Comparison of ENCODE assay signal across 18 mouse cellular contexts in genomic region chr4:22970495-22970894, GRCm38 (mm10).
DNase-seq lines count a peak whose midpoint lies in the region; ATAC-seq lines count a peak whose summit lies in the region.
"Had no signal": no experiment of that assay in that cellular context is flagged by ENCODE, and none has a peak within 500 bp of the region (broad histone marks: within the 10 kb centered on the region; RNA-seq: fewer than 3 reads in every experiment).

No protein-coding gene starts in this region.

- H3K36me3 ChIP-seq in forebrain, embryonic 11.5 days (ENCODE audit: control insufficient read depth, insufficient read depth, low read length), result no peaks in the 10 kb centered on the region
- no peaks in the 10 kb centered on the region for H3K36me3 ChIP-seq in neural tube, embryonic 12.5 days
- H3K36me3 ChIP-seq: heart, embryonic 10.5 days; limb, embryonic 13.5 days had no signal

- H3K9ac ChIP-seq in forebrain, embryonic 11.5 days (ENCODE audit: low read length), result no peak overlapping the region
- H3K9ac ChIP-seq in neural tube, embryonic 12.5 days, result no peak overlapping the region
- H3K9ac ChIP-seq: limb, embryonic 13.5 days; liver, postnatal 0 days had no signal

- no peak overlapping the region for H3K27ac ChIP-seq in forebrain, embryonic 11.5 days (ENCODE audit: low read depth, low read length)
- H3K27ac ChIP-seq in neural tube, embryonic 12.5 days, result no peak overlapping the region
- H3K27ac ChIP-seq: heart, embryonic 10.5 days; kidney, postnatal 0 days; limb, embryonic 13.5 days; stomach, postnatal 0 days had no signal

- no peak overlapping the region for H3K4me3 ChIP-seq in forebrain, embryonic 11.5 days (ENCODE audit: low read depth, low read length)
- no peak overlapping the region for H3K4me3 ChIP-seq in neural tube, embryonic 12.5 days
- H3K4me3 ChIP-seq: erythroblast, embryonic 14.5 days; heart, embryonic 10.5 days; limb, embryonic 13.5 days had no signal

- H3K4me1 ChIP-seq in forebrain, embryonic 11.5 days (replicated peaks; ENCODE audit: control insufficient read depth, insufficient read depth, low read length), result 0 out of 2 replicates have a peak, but pooled peaks cover 2% of the 10 kb centered on the region
- H3K4me1 ChIP-seq in neural tube, embryonic 12.5 days, result peaks cover 8% of the 10 kb centered on the region
- H3K4me1 ChIP-seq: heart, embryonic 10.5 days had no signal

- DNase-seq in embryo, embryonic 10.5 days (ENCODE audit: low spot score), result peak; percentile 68
- DNase-seq in forebrain, embryonic 11.5 days (ENCODE audit: low spot score), result no peak
- peak; percentile 86 for DNase-seq in hindlimb bud, embryonic 11.5 days (ENCODE audit: extremely low spot score, low read depth, low spot score)
- no peak for DNase-seq in thymus, postnatal 0 days (ENCODE audit: low spot score)
- no peak for DNase-seq in cerebellum, adult 18-20 months
- DNase-seq in ovary, adult 18-20 months (ENCODE audit: low spot score), result no peak
- DNase-seq: adrenal gland, adult 2 months; heart, postnatal 4 days; liver, postnatal 0 days; lung, postnatal 4 days had no signal

- H3K4me2 ChIP-seq in forebrain, embryonic 11.5 days (ENCODE audit: low read depth, low read length, severe bottlenecking), result no peak overlapping the region
- H3K4me2 ChIP-seq in neural tube, embryonic 12.5 days (replicated peaks), result peak overlapping the region; percentile 18; the same call in 1 of the 2 replicates
- H3K4me2 ChIP-seq: limb, embryonic 13.5 days had no signal

- 5% methylated on average over 5 of the region's 5 CpGs for WGBS in forebrain, embryonic 11.5 days
- WGBS in neural tube, embryonic 12.5 days, result 1% methylated on average over 5 of the region's 5 CpGs

- H3K9me3 ChIP-seq in forebrain, embryonic 11.5 days (ENCODE audit: control insufficient read depth, low read length), result no peaks in the 10 kb centered on the region
- H3K9me3 ChIP-seq in neural tube, embryonic 12.5 days, result no peaks in the 10 kb centered on the region
- H3K9me3 ChIP-seq: heart, embryonic 10.5 days; limb, embryonic 13.5 days had no signal

- ATAC-seq in forebrain, embryonic 11.5 days (replicated peaks; ENCODE audit: low FRiP score), result peak; percentile 81
- peak; percentile 59 for ATAC-seq in neural tube, embryonic 12.5 days (ENCODE audit: low FRiP score, low read depth)
- ATAC-seq: liver, postnatal 0 days; Patski had no signal

- peaks cover 3% of the 10 kb centered on the region; the same call in 1 of the 2 replicates for H3K27me3 ChIP-seq in forebrain, embryonic 11.5 days (ENCODE audit: control insufficient read depth, insufficient read depth, low read length)
- H3K27me3 ChIP-seq in neural tube, embryonic 12.5 days (replicated peaks), result no peaks in the 10 kb centered on the region
- H3K27me3 ChIP-seq: CH12.LX; limb, embryonic 13.5 days; Patski had no signal

Comparison
In these comparisons a context has a peak if more than half of its experiments do, and no peak if none do; other contexts are left out.
1. DNase-seq: peak in embryo, embryonic 10.5 days (single experiment) and hindlimb bud, embryonic 11.5 days (single experiment); none in forebrain, embryonic 11.5 days (single experiment), thymus, postnatal 0 days (single experiment), cerebellum, adult 18-20 months (0 of 2) and ovary, adult 18-20 months (single experiment).